8 mouse cellular contexts compared by ENCODE assay signal in the genomic region with DNA sequence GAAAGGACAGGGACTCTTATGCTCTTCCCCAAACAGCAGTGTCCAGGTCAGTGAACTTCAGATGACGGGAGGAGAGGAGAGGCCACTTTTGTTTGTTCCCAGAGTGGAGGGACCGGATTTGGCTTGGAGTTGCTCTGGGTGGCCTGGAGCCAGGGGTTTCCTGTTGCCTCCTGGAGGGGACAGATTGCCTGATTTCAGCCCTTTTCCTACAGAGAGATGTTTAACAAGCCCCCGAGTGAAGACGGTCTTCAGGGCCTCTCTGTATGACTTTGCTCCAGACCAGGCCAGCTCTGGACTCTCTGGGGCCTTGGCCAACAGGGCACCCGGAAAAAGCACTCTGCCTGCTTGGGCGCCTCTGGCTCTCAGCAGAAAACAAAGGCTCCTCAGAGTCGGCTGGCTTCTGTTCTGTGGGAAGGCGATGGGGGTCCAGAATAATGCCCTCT. TPM values are rescaled to one million over a fixed set of nuclear protein-coding genes. Genes with fewer than 3 reads are reported as not detected.
DNase-seq lines count a peak whose midpoint lies in the region; ATAC-seq lines count a peak whose summit lies in the region.

No protein-coding gene starts in this region.

- H3K4me3 ChIP-seq in forebrain, embryonic 11.5 days (ENCODE audit: low read depth, low read length) = peak overlapping the region; percentile 58
- H3K4me3 ChIP-seq in midbrain, embryonic 13.5 days (replicated peaks) = peak overlapping the region; percentile 74

- no peak for ATAC-seq in forebrain, embryonic 11.5 days (replicated peaks; ENCODE audit: low FRiP score)
- ATAC-seq in midbrain, embryonic 13.5 days = no peak

- H3K9me3 ChIP-seq in forebrain, embryonic 11.5 days (ENCODE audit: control insufficient read depth, low read length) = no peaks in the 10 kb centered on the region
- H3K9me3 ChIP-seq in midbrain, embryonic 13.5 days = no peaks in the 10 kb centered on the region

- H3K36me3 ChIP-seq in forebrain, embryonic 11.5 days (ENCODE audit: control insufficient read depth, insufficient read depth, low read length) = peaks cover 5% of the 10 kb centered on the region; the same call in 1 of the 2 replicates
- peaks cover 44% of the 10 kb centered on the region for H3K36me3 ChIP-seq in midbrain, embryonic 13.5 days

- peak overlapping the region; percentile 70 for H3K9ac ChIP-seq in forebrain, embryonic 11.5 days (ENCODE audit: low read length)
- peak overlapping the region; percentile 81 for H3K9ac ChIP-seq in midbrain, embryonic 13.5 days (replicated peaks)

- peak overlapping the region; percentile 72 for H3K4me2 ChIP-seq in forebrain, embryonic 11.5 days (ENCODE audit: low read depth, low read length, severe bottlenecking)
- peak overlapping the region; percentile 82 for H3K4me2 ChIP-seq in midbrain, embryonic 13.5 days (replicated peaks)

- peak; percentile 41 for DNase-seq in ovary, postnatal 36 days (ENCODE audit: low spot score)
- DNase-seq in ovary, postnatal 10 days (ENCODE audit: low spot score) = no peak
- DNase-seq in forebrain, embryonic 11.5 days (ENCODE audit: low spot score) = no peak
- DNase-seq in heart, postnatal 25 days (ENCODE audit: low spot score) = peak; percentile 54
- DNase-seq in kidney, postnatal 4 days = peak; percentile 69 to 71
- no peak for DNase-seq in urinary bladder, postnatal 10 days (ENCODE audit: low spot score)
- no peak for DNase-seq in left cerebral cortex, adult 9 months (ENCODE audit: low spot score in 2 of 2)

- peaks cover 36% of the 10 kb centered on the region for H3K4me1 ChIP-seq in forebrain, embryonic 11.5 days (replicated peaks; ENCODE audit: control insufficient read depth, insufficient read depth, low read length)
- H3K4me1 ChIP-seq in midbrain, embryonic 13.5 days (replicated peaks) = peaks cover 52% of the 10 kb centered on the region

- H3K27ac ChIP-seq in forebrain, embryonic 11.5 days (ENCODE audit: low read depth, low read length) = no peak overlapping the region
- H3K27ac ChIP-seq in midbrain, embryonic 13.5 days = peak overlapping the region; percentile 52

- peaks cover 2% of the 10 kb centered on the region for H3K27me3 ChIP-seq in forebrain, embryonic 11.5 days (ENCODE audit: control insufficient read depth, insufficient read depth, low read length)
- no peaks in the 10 kb centered on the region; the same call in 1 of the 2 replicates for H3K27me3 ChIP-seq in midbrain, embryonic 13.5 days

- 43% methylated on average over 8 of the region's 8 CpGs for WGBS in forebrain, embryonic 11.5 days
- 26% methylated on average over 8 of the region's 8 CpGs for WGBS in midbrain, embryonic 13.5 days

- intact Hi-C loops in heart, postnatal 25 days (cut with DNase I) = loop anchor here (2.0 kb wide), 1 partner anchor 13 kb away; no protein-coding TSS in a partner anchor

RNA-seq across cellular contexts. Expression of a gene that starts 1.5 kb away (rescaled TPM):
- 186 and 217 TPM in 2 replicates for polyA plus RNA-seq in forebrain, embryonic 11.5 days (2014; fragmentation: Nextera tagmentation; extraction: Ambion mirVana)
- total RNA-seq in heart, postnatal 25 days (2021) = 1,000 to 10,000 TPM; 1,410 to 1,505 TPM
- 360 TPM in 2 replicates for polyA plus RNA-seq in midbrain, embryonic 13.5 days (2015; fragmentation: Nextera tagmentation; extraction: Ambion mirVana)

RNA-seq across cellular contexts. Expression of a gene that starts 4.6 kb away (rescaled TPM):
- polyA plus RNA-seq in forebrain, embryonic 11.5 days (2014; fragmentation: Nextera tagmentation; extraction: Ambion mirVana) = 61.3 and 66.5 TPM in 2 replicates
- total RNA-seq in heart, postnatal 25 days (2021) = 100 to 1,000 TPM; 178 to 211 TPM
- 31.0 and 35.1 TPM in 2 replicates for polyA plus RNA-seq in midbrain, embryonic 13.5 days (2015; fragmentation: Nextera tagmentation; extraction: Ambion mirVana)

RNA-seq across cellular contexts. Expression of a gene that starts 14.7 kb away (rescaled TPM):
- polyA plus RNA-seq in forebrain, embryonic 11.5 days (2014; fragmentation: Nextera tagmentation; extraction: Ambion mirVana) = 57.2 and 58.2 TPM in 2 replicates
- under 1 TPM; 0.61 to 0.83 TPM for total RNA-seq in heart, postnatal 25 days (2021)
- 21.3 and 21.6 TPM in 2 replicates for polyA plus RNA-seq in midbrain, embryonic 13.5 days (2015; fragmentation: Nextera tagmentation; extraction: Ambion mirVana)

RNA-seq across cellular contexts. Expression of a gene that starts 43.5 kb away (rescaled TPM):
- 25.3 and 27.7 TPM in 2 replicates for polyA plus RNA-seq in forebrain, embryonic 11.5 days (2014; fragmentation: Nextera tagmentation; extraction: Ambion mirVana)
- 10 to 100 TPM; 48.4 to 49.3 TPM for total RNA-seq in heart, postnatal 25 days (2021)
- 17.2 and 17.4 TPM in 2 replicates for polyA plus RNA-seq in midbrain, embryonic 13.5 days (2015; fragmentation: Nextera tagmentation; extraction: Ambion mirVana)

RNA-seq across cellular contexts. Expression of a gene that starts 44.2 kb away (rescaled TPM):
- 17.0 and 20.3 TPM in 2 replicates for polyA plus RNA-seq in forebrain, embryonic 11.5 days (2014; fragmentation: Nextera tagmentation; extraction: Ambion mirVana)
- total RNA-seq in heart, postnatal 25 days (2021) = under 1 TPM in 1 of 2 experiments, not detected in 1; 0.17 TPM
- polyA plus RNA-seq in midbrain, embryonic 13.5 days (2015; fragmentation: Nextera tagmentation; extraction: Ambion mirVana) = 24.7 and 30.2 TPM in 2 replicates

Comparison
In these comparisons a context has a peak if more than half of its experiments do, and no peak if none do; other contexts are left out.
1. DNase-seq: peak in ovary, postnatal 36 days (single experiment), heart, postnatal 25 days (single experiment) and kidney, postnatal 4 days (2 of 2); none in ovary, postnatal 10 days (single experiment), forebrain, embryonic 11.5 days (single experiment), urinary bladder, postnatal 10 days (single experiment) and left cerebral cortex, adult 9 months (0 of 2).